Mouse (Mus musculus): Measurements from ENCODE around the gene Man2a1.

Gene Man2a1

GRCm38 (mm10) chr17:64603134-64603533, 2.6 kb downstream of the Man2a1 start:
- DNase-seq (ENCODE audit: low read depth): no peak

- no peak for DNase-seq (ENCODE audit: low read depth)
Observed at GRCm38 (mm10) chr17:64603534-64603933, 3.0 kb downstream of the Man2a1 start.

DNA sequence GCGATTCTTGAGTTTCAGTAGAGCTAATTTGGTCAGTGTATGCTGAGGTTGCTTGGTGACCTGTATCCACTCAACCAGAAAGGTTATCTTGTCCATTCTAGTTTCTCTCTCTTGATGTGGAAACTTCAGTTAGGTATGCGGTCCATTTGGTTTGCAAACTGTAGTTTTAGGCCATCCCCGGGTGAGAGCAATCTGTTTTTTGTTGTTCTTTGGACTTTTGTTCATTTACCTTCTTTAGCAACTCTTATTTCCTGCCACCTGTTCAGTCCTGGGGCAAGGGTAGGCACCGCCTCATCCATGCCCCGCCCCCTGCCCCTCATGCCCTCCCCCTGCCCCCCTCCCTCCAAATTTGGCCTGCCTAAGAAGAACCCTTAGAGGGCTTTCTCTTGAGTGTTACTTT, 3.6 kb downstream of the Man2a1 start:
- peak; percentile 45 for DNase-seq (ENCODE audit: low read depth)

- no peak for DNase-seq (ENCODE audit: low read depth)
Observed at GRCm38 (mm10) chr17:64608228-64608627, 7.7 kb downstream of the Man2a1 start.

- DNase-seq (ENCODE audit: low read depth): no peak
Observed at GRCm38 (mm10) chr17:64608923-64609598, 8.5 kb downstream of the Man2a1 start.

GRCm38 (mm10) chr17:64609741-64610140, 9.2 kb downstream of the Man2a1 start:
- no peak for DNase-seq (ENCODE audit: low read depth)

- DNase-seq (ENCODE audit: low read depth): no peak
Observed at GRCm38 (mm10) chr17:64611426-64611825, 10.9 kb downstream of the Man2a1 start.

GRCm38 (mm10) chr17:64612135-64612885, 11.8 kb downstream of the Man2a1 start:
- no peak for DNase-seq (ENCODE audit: low read depth)

GRCm38 (mm10) chr17:64612930-64613329, 12.4 kb downstream of the Man2a1 start:
- DNase-seq (ENCODE audit: low read depth): no peak

DNA sequence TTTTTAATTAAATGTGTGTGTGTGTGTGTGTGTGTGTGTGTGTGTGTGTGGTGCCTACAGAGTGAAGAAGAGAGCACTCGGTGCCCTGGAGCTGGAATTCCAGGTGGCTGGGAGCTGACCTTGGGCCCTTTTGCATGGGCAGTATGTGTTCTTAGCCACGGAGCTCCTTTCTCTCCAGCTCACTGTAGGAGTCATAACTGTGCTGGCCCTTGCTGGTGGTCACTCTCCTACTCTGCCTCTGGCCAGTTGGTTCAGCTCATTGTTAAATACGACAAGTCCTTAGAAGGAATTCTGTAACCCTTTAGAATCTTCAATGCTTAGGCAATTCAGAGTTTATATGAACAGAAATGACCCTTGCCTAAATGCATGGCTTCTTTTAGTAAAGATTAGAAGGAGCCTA, 12.8 kb downstream of the Man2a1 start:
- no peak for DNase-seq (ENCODE audit: low read depth)

DNA sequence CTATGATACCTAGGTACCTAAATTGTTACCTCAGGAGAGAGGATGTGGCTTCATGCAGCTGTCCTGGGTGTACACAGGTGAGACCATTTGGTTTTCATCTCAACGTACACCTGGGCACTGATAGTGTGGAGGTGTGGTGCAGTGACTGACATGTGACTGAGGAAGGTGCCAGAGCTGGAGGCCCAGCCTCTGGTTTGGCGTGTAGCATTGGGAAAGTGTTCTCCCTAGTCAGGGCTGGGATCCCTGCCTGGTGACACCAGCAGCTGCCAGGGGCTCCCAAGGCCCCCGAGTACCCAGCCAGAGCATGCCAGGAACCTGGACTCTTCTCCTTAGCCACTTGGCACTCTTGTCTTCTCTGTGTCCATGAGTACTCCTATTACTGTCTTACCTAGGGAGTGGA, 14.3 kb downstream of the Man2a1 start:
- DNase-seq (ENCODE audit: low read depth): no peak

- DNase-seq (ENCODE audit: low read depth): no peak
Observed at GRCm38 (mm10) chr17:64615420-64615819, 14.9 kb downstream of the Man2a1 start.

DNA sequence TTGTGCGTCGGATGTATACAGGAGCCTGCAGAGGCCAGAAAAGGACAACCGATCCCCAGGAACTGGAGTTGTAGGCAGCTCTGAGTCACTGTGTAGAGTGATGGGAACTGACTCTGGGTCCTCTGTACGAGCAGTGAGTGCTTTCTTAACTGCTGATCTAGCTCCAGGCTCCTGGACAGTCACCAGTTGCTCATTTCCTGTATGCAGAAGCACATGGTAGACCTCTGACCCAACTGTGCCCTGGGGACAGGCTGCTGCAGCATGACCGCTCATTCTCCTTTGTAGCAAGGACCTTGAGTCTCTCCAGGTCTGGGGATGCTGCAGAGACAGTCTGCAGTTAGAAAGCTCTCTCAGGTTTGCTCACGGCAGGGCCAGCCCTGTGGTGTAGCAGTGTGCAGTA, 15.7 kb downstream of the Man2a1 start:
- DNase-seq (ENCODE audit: low read depth): no peak

- DNase-seq (ENCODE audit: low read depth): no peak
Observed at GRCm38 (mm10) chr17:64617838-64618237, 17.3 kb downstream of the Man2a1 start.

DNA sequence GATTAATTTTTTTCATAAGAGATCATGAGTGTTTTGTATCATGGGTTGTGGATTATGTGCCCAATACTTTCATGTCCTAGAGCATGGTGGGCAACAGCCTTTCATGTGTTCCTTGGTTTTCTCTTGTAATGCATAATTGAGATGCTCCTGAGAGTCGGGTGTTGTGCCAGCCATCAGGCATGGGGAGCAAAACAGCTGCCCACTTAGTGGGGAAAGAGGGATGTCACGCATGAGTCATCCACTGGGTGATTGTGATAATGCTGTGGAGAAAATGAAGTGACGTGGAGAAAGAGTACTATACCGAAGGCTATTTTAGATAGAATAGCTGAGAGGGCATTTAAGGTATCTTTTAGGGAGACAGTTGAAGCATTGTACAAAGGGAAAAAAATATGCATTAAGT, 18.5 kb downstream of the Man2a1 start:
- DNase-seq (ENCODE audit: low read depth): no peak

DNA sequence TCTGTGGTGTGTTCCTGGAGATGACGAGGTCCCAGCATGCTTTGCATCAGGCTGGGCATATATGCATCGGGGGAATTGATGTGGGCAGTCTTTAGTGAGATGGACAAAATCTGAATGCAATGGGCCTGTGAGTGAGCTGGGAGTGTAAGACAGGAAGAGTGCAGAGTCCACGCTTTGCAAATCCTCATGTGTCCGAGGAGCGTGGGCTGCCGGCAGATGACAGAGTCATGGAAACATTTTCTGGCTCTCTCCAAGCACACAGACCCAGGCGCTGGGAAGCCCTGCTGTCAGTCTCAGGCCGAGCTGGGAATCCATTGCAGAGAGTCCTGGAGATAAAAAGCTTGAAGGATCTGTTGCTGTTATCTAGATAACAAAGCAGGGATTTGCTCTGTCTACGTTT, 19.6 kb downstream of the Man2a1 start:
- no peak for DNase-seq (ENCODE audit: low read depth)

- DNase-seq (ENCODE audit: low read depth): no peak
Observed at GRCm38 (mm10) chr17:64620627-64621026, 20.1 kb downstream of the Man2a1 start.

DNA sequence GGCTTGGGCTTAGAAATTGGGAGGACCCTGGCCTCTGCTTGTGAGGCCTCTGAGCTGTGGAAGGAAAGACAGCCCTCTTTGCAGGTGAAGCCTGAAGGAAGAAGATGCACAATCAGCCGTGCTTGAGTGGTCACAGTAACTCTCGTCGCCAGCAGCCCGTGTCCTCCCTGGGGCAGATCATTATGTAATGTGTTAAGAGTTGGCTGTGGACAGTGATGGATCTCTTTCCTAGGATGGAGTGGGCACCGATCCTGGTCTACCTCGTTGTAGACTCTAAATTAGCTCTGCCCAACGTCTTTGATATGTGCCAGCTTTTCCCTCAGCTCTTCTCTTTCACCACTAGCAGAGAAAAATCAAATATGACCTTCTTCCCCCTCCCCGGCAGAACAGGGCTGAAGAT, 20.7 kb downstream of the Man2a1 start:
- no peak for DNase-seq (ENCODE audit: low read depth)

DNA sequence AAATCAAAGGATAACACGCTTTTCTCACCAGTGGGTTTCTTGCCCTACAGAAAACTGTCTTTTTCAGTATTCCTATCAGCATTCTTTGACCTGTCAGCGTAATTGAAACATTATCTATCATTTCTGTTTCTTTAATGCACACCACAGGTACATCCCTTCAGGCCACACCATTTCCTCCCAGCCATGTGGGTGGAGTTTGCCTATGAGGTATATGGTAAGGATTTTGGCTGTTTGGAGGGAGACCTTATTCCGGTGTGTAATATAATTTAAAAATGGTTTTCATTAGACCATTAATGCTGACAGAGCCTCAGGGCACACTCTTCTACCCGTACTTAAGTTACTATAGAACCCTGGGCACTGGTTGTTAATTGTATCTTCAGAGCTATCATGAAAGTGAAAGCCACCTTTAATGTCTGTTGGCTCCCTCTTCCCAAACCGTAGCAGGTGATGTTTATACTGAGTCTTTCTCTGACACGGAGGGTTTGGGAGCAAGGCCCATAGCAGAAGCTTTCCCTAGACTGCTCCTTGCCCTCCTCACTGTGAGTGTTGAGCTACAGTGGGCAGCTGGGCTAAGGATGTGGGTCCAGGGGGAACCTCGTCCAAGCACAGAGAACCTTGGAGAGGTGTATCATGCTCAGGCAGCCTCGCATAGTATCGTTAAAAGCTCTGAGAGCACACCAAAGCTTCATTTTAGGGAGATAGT, 21.3 kb downstream of the Man2a1 start:
- DNase-seq (ENCODE audit: low read depth): no peak

DNA sequence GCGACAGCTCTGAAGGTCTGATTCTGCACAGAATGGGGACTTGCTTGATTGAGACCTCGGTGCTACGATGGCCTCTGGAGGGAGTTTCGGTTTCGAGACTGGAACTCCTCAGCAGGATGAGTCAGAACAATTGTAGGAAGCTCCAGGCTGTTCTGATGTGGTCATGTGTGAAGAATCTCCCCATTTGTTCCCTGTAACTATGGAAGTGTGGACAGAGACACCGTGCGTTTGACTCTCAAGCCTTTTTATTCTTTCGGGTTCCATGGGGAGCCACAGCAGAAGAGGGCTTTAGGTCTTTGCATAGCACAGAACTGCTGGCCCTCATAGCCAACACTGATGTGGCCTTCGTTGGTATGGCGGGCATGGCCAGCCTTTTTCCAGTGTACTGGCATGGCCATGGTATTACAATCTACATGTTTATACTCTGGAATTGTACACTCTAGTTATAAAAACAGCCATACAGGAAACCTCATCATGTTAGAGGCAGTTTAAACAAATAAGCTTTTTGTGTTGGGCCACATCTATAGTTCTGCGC, 21.9 kb downstream of the Man2a1 start:
- DNase-seq (ENCODE audit: low read depth): no peak

DNA sequence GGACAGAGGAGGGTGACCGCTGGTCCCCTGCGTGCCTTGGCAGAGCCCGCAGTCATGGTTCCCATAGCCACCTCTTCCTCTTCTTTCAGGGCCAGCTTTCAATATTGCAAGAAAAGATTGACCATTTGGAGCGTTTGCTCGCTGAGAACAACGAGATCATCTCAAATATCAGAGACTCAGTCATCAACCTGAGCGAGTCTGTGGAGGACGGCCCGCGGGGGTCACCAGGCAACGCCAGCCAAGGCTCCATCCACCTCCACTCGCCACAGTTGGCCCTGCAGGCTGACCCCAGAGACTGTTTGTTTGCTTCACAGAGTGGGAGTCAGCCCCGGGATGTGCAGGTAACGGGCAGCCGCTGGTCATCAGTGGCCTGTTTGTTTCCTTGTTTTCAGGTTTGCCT, 23.9 kb downstream of the Man2a1 start:
- no peak for DNase-seq (ENCODE audit: low read depth)

DNA sequence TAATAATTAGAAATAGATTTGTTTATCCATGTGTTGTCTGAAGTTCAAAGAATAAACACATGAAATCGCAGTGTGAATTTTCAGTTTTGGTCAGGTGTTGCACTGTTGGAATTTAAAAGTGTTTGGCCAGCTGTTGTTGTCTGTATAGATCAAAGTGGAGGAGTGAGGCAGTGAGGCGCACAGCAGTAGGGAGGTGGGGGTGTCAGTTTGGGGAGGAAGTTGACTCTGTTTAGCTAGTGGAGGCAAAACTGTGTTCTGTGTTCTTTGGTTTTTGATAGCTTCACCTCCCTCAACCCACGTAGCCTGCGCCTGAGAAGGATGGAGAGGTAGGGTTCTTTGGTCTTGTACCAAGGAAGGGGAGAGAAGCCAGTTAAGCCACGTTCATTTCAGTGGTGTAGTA, 28.3 kb downstream of the Man2a1 start:
- DNase-seq (ENCODE audit: low read depth): peak; percentile 39

GRCm38 (mm10) chr17:64629486-64629885, 28.9 kb downstream of the Man2a1 start:
- DNase-seq (ENCODE audit: low read depth): no peak
